Mouse (Mus musculus) embryonic facial prominence, embryonic 13.5 days (tissue): ENCODE measurements at regions not wholly inside any gene's neighbourhood (a gene's known extent, or its start where the extent isn't known, plus 50 kb on each side); places are given as distances from the start of the nearest gene placed in this dataset.

ENCODE experiments used
- ATAC-seq: fragments of 200-750 bp; cut with Nextera tagmentation; 2 replicates; pipeline ENCODE4 v1.8.0; 2017; ENCODE audit warnings: low read depth; ENCODE audit not compliant: insufficient number of reproducible peaks, insufficient read depth, low FRiP score, low TSS enrichment
- H3K27ac ChIP-seq: fragments of 300-500 bp; sonication (generic); 2 replicates; pipeline ENCODE4 v1.5.1; 2015; ENCODE audit warnings: moderate library complexity, mild to moderate bottlenecking, inconsistent platforms
- H3K27me3 ChIP-seq: fragments of 300-500 bp; sonication (generic); 2 replicates; pipeline ENCODE4 v1.6.1; 2015; ENCODE audit warnings: mild to moderate bottlenecking, inconsistent platforms
- H3K36me3 ChIP-seq: fragments of 300-500 bp; sonication (generic); 2 replicates; pipeline ENCODE4 v1.6.1; 2015; ENCODE audit warnings: mild to moderate bottlenecking, inconsistent platforms
- H3K4me1 ChIP-seq: fragments of 300-500 bp; sonication (generic); 2 replicates; pipeline ENCODE4 v1.6.1; 2015; ENCODE audit warnings: inconsistent platforms
- H3K4me2 ChIP-seq: fragments of 300-500 bp; sonication (generic); 2 replicates; pipeline ENCODE4 v1.6.1; 2015; ENCODE audit warnings: moderate library complexity, mild to moderate bottlenecking, inconsistent platforms
- H3K4me3 ChIP-seq: fragments of 300-500 bp; sonication (generic); 2 replicates; pipeline ENCODE4 v1.5.1; 2015; ENCODE audit warnings: mild to moderate bottlenecking, inconsistent platforms
- H3K9ac ChIP-seq: fragments of 300-500 bp; sonication (generic); 2 replicates; pipeline ENCODE4 v1.6.1; 2015; ENCODE audit warnings: mild to moderate bottlenecking, inconsistent platforms
- H3K9me3 ChIP-seq: fragments of 300-500 bp; sonication (generic); 2 replicates; pipeline ENCODE4 v1.6.1; 2016; ENCODE audit warnings: inconsistent platforms
- WGBS: fragments of 180-500 bp; shearing (Covaris S2); methylation state at CpG from one replicate; pipeline ENCODE4 v1.1.7; 2015; ENCODE audit warnings: mixed read lengths; 5-methylcytosine and 5-hydroxymethylcytosine counted together

- Histone ChIP-seq H3K4me3 (no peak overlapping the region), H3K27ac (no peak overlapping the region), H3K4me2 (no peak overlapping the region), H3K9me3 (no peaks in the 10 kb centered on the region), H3K4me1 (no peaks in the 10 kb centered on the region), H3K27me3 (peaks cover 26% of the 10 kb centered on the region), H3K36me3 (no peaks in the 10 kb centered on the region), H3K9ac (no peak overlapping the region)
- WGBS: 74% methylated on average over 1 of the region's 1 CpGs
- no peak for ATAC-seq
These were observed 80.4 kb upstream of the Tmem164 start for GRCm38 (mm10) chrX:142600782-142601181.

- WGBS: 72% methylated on average over 3 of the region's 3 CpGs
- Histone ChIP-seq H3K4me1 (no peaks in the 10 kb centered on the region), H3K27ac (no peak overlapping the region), H3K36me3 (no peaks in the 10 kb centered on the region), H3K4me2 (no peak overlapping the region), H3K27me3 (peaks cover 21% of the 10 kb centered on the region), H3K9ac (no peak overlapping the region), H3K9me3 (no peaks in the 10 kb centered on the region), H3K4me3 (no peak overlapping the region)
- no peak for ATAC-seq
These were observed 76.1 kb upstream of the Tmem164 start for GRCm38 (mm10) chrX:142605088-142605487.

DNA sequence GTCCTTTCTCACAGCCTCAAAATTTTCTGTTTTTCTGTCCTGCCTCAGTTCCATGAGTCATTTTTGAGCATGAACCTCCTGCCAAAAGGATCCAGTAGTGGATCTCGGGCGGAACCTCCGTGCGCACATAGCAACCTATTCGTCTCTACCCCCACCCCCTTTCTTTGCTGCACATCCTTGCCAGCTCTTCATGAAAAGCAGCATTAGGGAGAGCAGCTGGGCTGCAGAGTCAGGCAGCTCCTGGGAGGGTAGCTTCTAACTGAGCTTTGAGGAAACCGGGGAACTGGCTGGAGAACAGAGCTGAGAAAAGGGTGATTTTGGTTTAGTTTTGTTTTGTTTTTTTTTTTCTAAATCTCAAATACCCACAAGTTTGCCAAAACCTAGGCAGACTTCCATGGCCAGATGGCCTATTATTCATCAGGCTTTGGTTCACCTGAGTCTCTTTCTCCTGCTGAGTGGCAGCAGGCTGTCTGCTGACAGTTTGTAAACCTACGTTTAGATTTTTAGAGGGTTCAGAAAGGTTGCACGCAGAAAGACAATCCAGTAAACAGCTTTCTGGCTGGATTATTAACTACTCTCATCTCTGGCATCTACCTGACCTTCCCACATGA lies 74.5 kb upstream of the Tmem164 start:
- H3K4me2 ChIP-seq: no peak overlapping the region
- H3K4me3 ChIP-seq: no peak overlapping the region
- H3K9ac ChIP-seq: no peak overlapping the region
- no peaks in the 10 kb centered on the region for H3K36me3 ChIP-seq
- H3K9me3 ChIP-seq: no peaks in the 10 kb centered on the region
- no peaks in the 10 kb centered on the region for H3K4me1 ChIP-seq
- WGBS: 85% methylated on average over 8 of the region's 8 CpGs
- no peak for ATAC-seq
- no peak overlapping the region for H3K27ac ChIP-seq
- peaks cover 12% of the 10 kb centered on the region for H3K27me3 ChIP-seq

- WGBS: 87% methylated on average over 11 of the region's 11 CpGs
- H3K4me2 ChIP-seq: no peak overlapping the region
- no peaks in the 10 kb centered on the region for H3K4me1 ChIP-seq
- ATAC-seq: no peak
- H3K27ac ChIP-seq: no peak overlapping the region
- H3K4me3 ChIP-seq: no peak overlapping the region
- no peak overlapping the region for H3K9ac ChIP-seq
- no peaks in the 10 kb centered on the region for H3K9me3 ChIP-seq
- peaks cover 5% of the 10 kb centered on the region; the same call in 1 of the 2 replicates for H3K27me3 ChIP-seq
- H3K36me3 ChIP-seq: no peaks in the 10 kb centered on the region
These were observed 64.9 kb upstream of the Tmem164 start for GRCm38 (mm10) chrX:142616189-142616872.

GRCm38 (mm10) chrX:142618389-142618788 lies 62.8 kb upstream of the Tmem164 start:
- ATAC-seq: no peak
- no peaks in the 10 kb centered on the region for H3K9me3 ChIP-seq
- H3K36me3 ChIP-seq: no peaks in the 10 kb centered on the region
- WGBS: 48% methylated on average over 1 of the region's 1 CpGs
- no peak overlapping the region for H3K4me3 ChIP-seq
- no peak overlapping the region for H3K4me2 ChIP-seq
- no peak overlapping the region for H3K27ac ChIP-seq
- no peaks in the 10 kb centered on the region for H3K4me1 ChIP-seq
- peaks cover 3% of the 10 kb centered on the region; the same call in 1 of the 2 replicates for H3K27me3 ChIP-seq
- no peak overlapping the region for H3K9ac ChIP-seq

GRCm38 (mm10) chrX:142623359-142623758 lies 57.8 kb upstream of the Tmem164 start:
- H3K9ac ChIP-seq: no peak overlapping the region
- H3K27ac ChIP-seq: peak overlapping the region; percentile 72
- 0 out of 2 replicates have a peak, but pooled peaks cover 6% of the 10 kb centered on the region for H3K4me1 ChIP-seq
- H3K4me3 ChIP-seq: no peak overlapping the region
- ATAC-seq: no peak
- peaks cover 12% of the 10 kb centered on the region; the same call in 1 of the 2 replicates for H3K27me3 ChIP-seq
- H3K4me2 ChIP-seq: no peak overlapping the region
- no peaks in the 10 kb centered on the region for H3K36me3 ChIP-seq
- H3K9me3 ChIP-seq: no peaks in the 10 kb centered on the region
- 14% methylated on average over 2 of the region's 2 CpGs for WGBS

DNA sequence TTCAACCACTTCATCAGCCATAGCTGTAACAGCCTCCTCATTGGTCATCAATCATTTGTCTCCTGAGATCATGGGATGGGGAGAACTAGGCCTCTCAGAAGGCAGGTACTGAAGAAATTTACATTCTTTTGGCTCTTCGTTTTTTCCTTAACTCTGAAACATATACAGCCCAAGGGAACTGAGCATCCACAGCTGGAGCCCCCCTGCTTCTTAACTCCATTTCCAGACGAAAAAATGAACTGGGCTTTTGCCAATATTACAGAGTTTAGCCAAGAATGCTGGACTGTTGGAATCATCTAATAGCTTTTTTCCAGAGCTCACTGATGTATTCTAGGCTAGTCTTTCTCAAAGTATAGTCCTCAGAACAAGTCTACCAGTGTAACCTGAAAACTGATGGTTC lies 57.3 kb upstream of the Tmem164 start:
- ATAC-seq: no peak
- H3K4me3 ChIP-seq: no peak overlapping the region
- 24% methylated on average over 2 of the region's 2 CpGs for WGBS
- 0 out of 2 replicates have a peak, but pooled peaks cover 6% of the 10 kb centered on the region for H3K4me1 ChIP-seq
- no peak overlapping the region for H3K9ac ChIP-seq
- H3K27me3 ChIP-seq: peaks cover 12% of the 10 kb centered on the region; the same call in 1 of the 2 replicates
- H3K9me3 ChIP-seq: no peaks in the 10 kb centered on the region
- H3K4me2 ChIP-seq: no peak overlapping the region
- peak overlapping the region; percentile 72 for H3K27ac ChIP-seq
- no peaks in the 10 kb centered on the region for H3K36me3 ChIP-seq
